Mouse (Mus musculus): ENCODE results near the gene Gm16253. TPM values are rescaled to one million over a fixed set of nuclear protein-coding genes. Genes with fewer than 3 reads are reported as not detected.

Gene Gm16253
- total and polyA plus RNA-seq, 3 experiments = 1.4 TPM; not detected in 2

DNA sequence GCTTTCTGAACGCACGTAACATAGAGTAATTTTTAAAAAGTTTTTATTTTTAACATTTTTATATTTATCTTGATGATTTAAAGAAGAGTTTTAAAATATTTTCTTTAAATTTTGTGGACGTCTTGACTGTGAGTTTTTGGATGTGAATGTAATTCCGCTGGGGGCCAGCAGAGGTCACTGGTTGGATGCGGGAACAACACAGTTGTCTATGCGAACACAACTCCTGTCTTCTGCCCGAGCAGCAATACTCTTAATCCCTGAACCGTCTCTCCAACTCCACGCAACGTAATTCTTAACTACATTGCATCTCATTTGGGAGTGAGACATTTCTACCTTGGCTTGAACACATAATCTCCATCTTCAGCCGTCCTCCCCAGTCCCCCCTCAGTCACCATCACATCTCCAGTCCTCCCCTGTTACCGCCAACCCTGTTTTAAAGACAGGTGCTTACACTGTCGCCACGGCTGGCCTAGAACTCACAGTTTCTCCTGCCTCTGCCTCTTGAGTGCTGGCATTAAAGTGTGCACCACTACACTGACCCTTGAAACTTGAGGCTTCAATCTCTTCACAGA is 29.3 kb upstream of the Gm16253 start (continued):
- TF ChIP-seq EP300 (IDR thresholded peaks at IDR 0.05; ENCODE audit: low read depth in 1 of 2, low read length in 2 of 2) (no peak), ELF1 (IDR thresholded peaks at IDR 0.05; ENCODE audit: low read depth, low read length) (0 out of 2 replicates have a peak, but pooled peaks have one; percentile 11), RAD21 (IDR thresholded peaks at IDR 0.05; ENCODE audit: low read depth, low read length) (peak; percentile 100), GABPA (IDR thresholded peaks at IDR 0.05; ENCODE audit: low read depth, low read length) (no peak), MEF2A (IDR thresholded peaks at IDR 0.05; ENCODE audit: extremely low read depth, insufficient replicate concordance, low read depth, low read length, poor library complexity, severe bottlenecking) (no peak), SIN3A (IDR thresholded peaks at IDR 0.05; ENCODE audit: low read length) (peak; percentile 85), POLR2A (IDR thresholded peaks at IDR 0.05; ENCODE audit: control insufficient read depth in 1 of 2, insufficient read depth in 1 of 2, low read depth in 1 of 2, low read length in 2 of 2, poor library complexity in 1 of 2) (no peak), TBP (IDR thresholded peaks at IDR 0.05; ENCODE audit: low read depth, low read length) (0 out of 2 replicates have a peak, but pooled peaks have one; percentile 30), POLR2AphosphoS5 (IDR thresholded peaks at IDR 0.05; ENCODE audit: borderline replicate concordance, low read depth, low read length) (no peak), USF2 (IDR thresholded peaks at IDR 0.05; ENCODE audit: borderline replicate concordance in 1 of 2, insufficient read depth in 1 of 2, low read depth in 1 of 2, low read length in 2 of 2) (no peak), MAX (IDR thresholded peaks at IDR 0.05; ENCODE audit: low read length) (no peak), HCFC1 (IDR thresholded peaks at IDR 0.05; ENCODE audit: low read depth, low read length) (peak; percentile 58; the same call in 1 of the 2 replicates), GATA1 (IDR thresholded peaks at IDR 0.05; ENCODE audit: low read depth, low read length) (no peak; the same call in 1 of the 2 replicates), NRF1 (IDR thresholded peaks at IDR 0.05; ENCODE audit: insufficient read depth, low read depth, low read length, poor library complexity, severe bottlenecking) (no peak), CHD1 (IDR thresholded peaks at IDR 0.05; ENCODE audit: low read depth, low read length) (no peak), SMC3 (IDR thresholded peaks at IDR 0.05; ENCODE audit: low read depth, low read length) (peak; percentile 100)

DNA sequence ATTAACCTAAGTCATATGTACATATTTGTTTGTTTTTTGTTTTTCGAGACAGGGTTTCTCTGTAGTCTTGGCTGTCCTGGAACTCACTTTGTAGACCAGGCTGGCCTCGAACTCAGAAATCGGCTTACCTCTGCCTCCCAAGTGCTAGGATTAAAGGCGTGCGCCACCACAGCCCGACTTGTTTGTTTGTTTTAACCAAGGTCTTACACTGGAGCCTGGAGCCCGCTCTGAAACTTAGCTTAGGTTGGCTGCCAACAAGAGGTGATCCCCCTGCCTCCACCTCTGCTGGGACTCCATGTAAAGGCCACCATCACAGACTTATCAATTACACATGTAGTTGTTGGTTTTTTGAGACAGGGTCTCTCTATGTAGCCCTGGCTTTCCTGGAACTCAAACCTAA is 28.0 kb upstream of the Gm16253 start:
- Histone ChIP-seq H3K36me3 (ENCODE audit: control insufficient read depth in 1 of 2, insufficient read depth in 2 of 2, low read length in 2 of 2) (peaks cover 0 to 15% of the 10 kb centered on the region in 2 experiments; a peak in 2 of 4 replicates), H3K9me3 (replicated peaks; ENCODE audit: insufficient read depth, low read length) (no peaks in the 10 kb centered on the region), H3K79me2 (ENCODE audit: control insufficient read depth, insufficient read depth, low read length, poor library complexity) (no peaks in the 10 kb centered on the region), H3K4me1 (ENCODE audit: control insufficient read depth in 1 of 2, insufficient read depth in 2 of 2, low read length in 2 of 2) (peaks cover 13 to 21% of the 10 kb centered on the region in 2 experiments), H3K27ac (ENCODE audit: control insufficient read depth, low read depth, low read length) (no peak overlapping the region), H3K4me3 (ENCODE audit: control insufficient read depth in 1 of 2, insufficient read depth in 1 of 2, low read depth in 2 of 2, low read length in 2 of 2) (no peak overlapping the region), H3K27me3 (ENCODE audit: control insufficient read depth in 1 of 2, insufficient read depth in 2 of 2, low read length in 2 of 2) (no peaks in the 10 kb centered on the region), H3K9ac (ENCODE audit: control insufficient read depth, low read depth, low read length, poor library complexity, severe bottlenecking) (no peak overlapping the region)
- peak; percentile 57; the same call in 1 of the 2 replicates for TF ChIP-seq TBP (IDR thresholded peaks at IDR 0.05; ENCODE audit: low read depth, low read length)
- no peak for TF ChIP-seq MAZ (IDR thresholded peaks at IDR 0.05; ENCODE audit: low read depth, low read length)
- no peak for TF ChIP-seq E2F4 (IDR thresholded peaks at IDR 0.05; ENCODE audit: borderline replicate concordance, low read depth, low read length)
- DNase-seq (ENCODE audit: low read depth, low spot score) = no peak

All from MEL (cell line).